ENCODE assay signal across 14 mouse cellular contexts in the genomic region with DNA sequence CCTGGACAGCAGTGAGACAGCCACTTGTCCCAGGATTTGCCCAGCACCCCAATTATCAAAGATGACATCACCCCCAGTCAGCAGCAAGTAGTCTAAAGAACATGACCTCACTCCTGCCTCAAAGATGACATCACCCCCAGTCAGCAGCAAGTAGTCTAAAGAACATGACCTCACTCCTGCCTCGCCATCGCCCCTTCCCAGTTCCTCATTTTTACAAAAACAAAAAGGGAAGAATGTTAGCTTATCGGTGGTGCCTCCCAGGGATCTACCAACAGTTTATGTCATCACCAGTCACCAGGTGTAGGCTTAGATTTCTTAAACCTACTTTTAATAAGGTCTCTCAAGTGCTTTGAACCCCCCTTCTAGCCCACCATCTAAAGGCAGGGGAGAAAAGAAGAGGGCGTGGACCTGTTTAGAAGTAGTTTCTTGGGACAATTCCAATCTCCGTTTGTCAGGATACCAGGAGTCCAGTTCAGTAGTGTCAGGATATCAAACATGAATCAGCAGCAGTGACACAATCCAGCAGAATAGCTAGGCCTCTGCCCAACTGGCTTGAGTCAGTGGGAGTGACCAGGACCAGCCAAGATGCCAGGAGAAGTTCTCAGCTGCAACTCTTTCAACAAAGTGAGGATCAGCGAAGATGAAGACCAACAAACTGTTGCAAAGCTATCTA.
DNase-seq lines count a peak whose midpoint lies in the region; ATAC-seq and TF ChIP-seq lines count a peak whose summit lies in the region.
"Had no signal": no experiment of that assay in that cellular context is flagged by ENCODE, and none has a peak within 500 bp of the region (broad histone marks: within the 10 kb centered on the region; RNA-seq: fewer than 3 reads in every experiment).

No protein-coding gene starts in this region.

- no peaks in the 10 kb centered on the region; the same call in 1 of the 2 replicates for H3K4me1 ChIP-seq in stomach, postnatal 0 days (replicated peaks; ENCODE audit: control insufficient read depth, insufficient read depth)

- peak; percentile 59; the same call in 1 of the 2 replicates for ATAC-seq in stomach, postnatal 0 days (ENCODE audit: low FRiP score, low TSS enrichment)
- ATAC-seq: forebrain, embryonic 14.5 days; inflammation-experienced regulatory T-cells, adult 6 months had no signal

- no peak overlapping the region for H3K27ac ChIP-seq in stomach, postnatal 0 days (replicated peaks)
- H3K27ac ChIP-seq: embryonic facial prominence, embryonic 15.5 days had no signal

- TF ChIP-seq EP300 in stomach, postnatal 0 days (optimal IDR thresholded peaks at IDR 0.05): no peak

- intact Hi-C loops in heart, postnatal 10 days (cut with DNase I): no loop called here
- intact Hi-C loops in heart, postnatal 25 days (cut with DNase I): no loop called here

- no peaks in the 10 kb centered on the region for H3K27me3 ChIP-seq in stomach, postnatal 0 days (ENCODE audit: control insufficient read depth, insufficient read depth, low read length)
- H3K27me3 ChIP-seq: embryonic facial prominence, embryonic 15.5 days had no signal

- 62% methylated on average over 6 of the region's 6 CpGs for WGBS in stomach, postnatal 0 days

- H3K4me3 ChIP-seq in stomach, postnatal 0 days (ENCODE audit: low read depth, low read length): no peak overlapping the region
- H3K4me3 ChIP-seq: embryonic facial prominence, embryonic 15.5 days; megakaryocyte, embryonic 14.5 days; myocyte had no signal

- no peaks in the 10 kb centered on the region for H3K9me3 ChIP-seq in stomach, postnatal 0 days (ENCODE audit: control insufficient read depth, low read length)
- H3K9me3 ChIP-seq: embryonic facial prominence, embryonic 15.5 days had no signal

- no peak overlapping the region for H3K9ac ChIP-seq in stomach, postnatal 0 days (ENCODE audit: low read length)
- H3K9ac ChIP-seq: embryonic facial prominence, embryonic 15.5 days had no signal

- TF ChIP-seq CTCF in stomach, postnatal 0 days (IDR thresholded peaks at IDR 0.05; ENCODE audit: low read depth): no peak

- H3K4me2 ChIP-seq in stomach, postnatal 0 days (replicated peaks; ENCODE audit: low read depth): no peak overlapping the region
- H3K4me2 ChIP-seq: embryonic facial prominence, embryonic 15.5 days; liver, embryonic 11.5 days had no signal

- no peaks in the 10 kb centered on the region for H3K36me3 ChIP-seq in stomach, postnatal 0 days (ENCODE audit: control insufficient read depth, insufficient read depth, low read length)
- H3K36me3 ChIP-seq: embryonic facial prominence, embryonic 15.5 days had no signal

- peak; percentile 11 to 12 for DNase-seq in heart, postnatal 10 days
- no peak for DNase-seq in heart, postnatal 25 days (ENCODE audit: low spot score)
- DNase-seq in retina, postnatal 1 day: peak; percentile 11
- no peak for DNase-seq in retina, embryonic 14.5 days (ENCODE audit: low spot score)
- DNase-seq in c-Kit-positive CD71-negative TER-119-negative erythroid progenitor cells, embryonic 14.5 days (ENCODE audit: low read depth): peak; percentile 44
- DNase-seq in stomach, postnatal 0 days (ENCODE audit: low spot score): no peak
- no peak for DNase-seq in layer of hippocampus, adult 9-11 months
- DNase-seq: gastrocnemius, postnatal 14 days had no signal

Comparison
In these comparisons a context has a peak if more than half of its experiments do, and no peak if none do; other contexts are left out.
1. DNase-seq: peak in heart, postnatal 10 days (2 of 2), retina, postnatal 1 day (single experiment) and c-Kit-positive CD71-negative TER-119-negative erythroid progenitor cells, embryonic 14.5 days (single experiment); none in heart, postnatal 25 days (single experiment), retina, embryonic 14.5 days (single experiment), stomach, postnatal 0 days (single experiment) and layer of hippocampus, adult 9-11 months (single experiment).